Mouse (Mus musculus): ENCODE data around the gene Rnf224. TPM values are rescaled to one million over a fixed set of nuclear protein-coding genes. Genes with fewer than 3 reads are reported as not detected.

Rnf224 gene
- polyA plus RNA-seq, 1 experiment from 2014 or later = not detected

DNA sequence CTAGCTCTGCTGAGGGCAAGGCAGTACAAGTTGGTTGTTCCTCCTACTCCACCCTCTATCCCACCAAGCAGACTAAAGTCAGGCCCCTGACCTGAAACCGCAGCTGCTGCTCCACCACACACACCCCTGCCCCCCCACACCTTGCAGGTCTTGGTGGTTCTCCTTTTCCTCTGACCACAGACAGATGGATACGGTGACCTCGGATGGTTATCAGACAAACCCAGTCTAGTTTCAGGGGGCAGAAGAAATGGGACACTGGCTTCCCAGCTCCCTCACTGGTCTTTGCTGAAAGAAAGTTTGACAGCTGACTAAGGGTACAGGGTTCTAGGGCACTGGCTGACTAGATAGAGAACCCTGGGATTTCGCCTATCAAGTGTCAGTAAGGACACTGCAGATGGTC lies 3.2 kb downstream of the Rnf224 start:
- Histone ChIP-seq H3K27me3 (ENCODE audit: control insufficient read depth, insufficient read depth, low read length) (peaks cover 6% of the 10 kb centered on the region; the same call in 1 of the 2 replicates), H3K4me3 (replicated peaks; ENCODE audit: low read length) (no peak overlapping the region), H3K36me3 (replicated peaks; ENCODE audit: control insufficient read depth, insufficient read depth) (no peaks in the 10 kb centered on the region), H3K4me1 (replicated peaks; ENCODE audit: control insufficient read depth, insufficient read depth, low read length) (0 out of 2 replicates have a peak, but pooled peaks cover 3% of the 10 kb centered on the region), H3K27ac (no peak overlapping the region), H3K9me3 (ENCODE audit: control insufficient read depth, low read length) (no peaks in the 10 kb centered on the region), H3K4me2 (replicated peaks) (no peak overlapping the region), H3K9ac (no peak overlapping the region)
- DNase-seq (ENCODE audit: low spot score) (no peak), ATAC-seq (ENCODE audit: low FRiP score) (no peak)
- WGBS = 79% methylated on average over 4 of the region's 4 CpGs

DNA sequence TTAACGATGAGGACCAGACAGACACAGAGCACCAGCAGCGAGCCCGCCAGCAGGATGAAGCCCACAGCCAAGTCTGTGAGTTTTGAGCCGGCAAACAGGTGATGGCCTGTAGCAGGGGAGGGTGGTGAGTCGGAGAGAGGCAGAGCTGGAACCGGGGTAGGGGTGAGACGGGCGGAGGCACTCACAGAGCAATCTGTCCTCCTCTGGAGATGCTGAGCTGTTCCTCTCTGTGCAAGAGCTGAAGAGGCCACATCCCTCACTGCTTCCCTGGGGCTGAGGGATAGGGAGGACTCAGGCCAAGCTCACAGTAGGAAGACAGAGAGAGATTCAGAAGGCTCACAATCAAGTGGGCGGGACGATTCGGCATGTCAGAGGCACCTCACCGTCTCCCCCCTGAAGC lies 5.5 kb downstream of the Rnf224 start:
- Histone ChIP-seq H3K4me3 (replicated peaks; ENCODE audit: low read length) (no peak overlapping the region), H3K4me2 (replicated peaks) (no peak overlapping the region), H3K27me3 (ENCODE audit: control insufficient read depth, insufficient read depth, low read length) (no peaks in the 10 kb centered on the region; the same call in 1 of the 2 replicates), H3K36me3 (replicated peaks; ENCODE audit: control insufficient read depth, insufficient read depth) (no peaks in the 10 kb centered on the region), H3K9ac (no peak overlapping the region), H3K27ac (no peak overlapping the region), H3K9me3 (ENCODE audit: control insufficient read depth, low read length) (no peaks in the 10 kb centered on the region), H3K4me1 (replicated peaks; ENCODE audit: control insufficient read depth, insufficient read depth, low read length) (0 out of 2 replicates have a peak, but pooled peaks cover 3% of the 10 kb centered on the region)
- 60% methylated on average over 12 of the region's 12 CpGs for WGBS
- DNase-seq (ENCODE audit: low spot score) = no peak
- ATAC-seq (ENCODE audit: low FRiP score) = no peak

DNA sequence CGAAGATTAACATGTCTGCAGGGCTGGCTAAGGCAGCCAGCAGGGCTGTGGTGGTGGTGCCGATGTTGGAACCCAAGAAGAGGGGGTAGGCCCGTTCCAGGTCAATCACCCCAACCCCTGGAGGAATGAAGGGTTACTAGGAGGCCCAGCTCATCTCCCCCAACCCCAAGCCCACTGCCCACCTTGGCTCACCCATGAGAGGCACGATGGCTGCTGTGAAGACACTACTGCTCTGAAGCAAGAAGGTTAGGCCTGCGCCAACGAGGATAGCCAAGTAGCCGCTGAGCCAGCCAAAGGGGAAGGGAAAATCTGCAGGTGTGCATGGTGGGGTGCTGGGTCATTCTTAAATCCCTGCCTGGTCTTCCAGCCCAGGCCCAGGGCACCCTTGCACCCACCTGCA lies 6.0 kb downstream of the Rnf224 start:
- no peaks in the 10 kb centered on the region for H3K36me3 ChIP-seq (replicated peaks; ENCODE audit: control insufficient read depth, insufficient read depth)
- no peak overlapping the region for H3K9ac ChIP-seq
- WGBS = 89% methylated on average over 7 of the region's 7 CpGs
- H3K4me1 ChIP-seq (replicated peaks; ENCODE audit: control insufficient read depth, insufficient read depth, low read length) = peaks cover 7% of the 10 kb centered on the region
- H3K9me3 ChIP-seq (ENCODE audit: control insufficient read depth, low read length) = no peaks in the 10 kb centered on the region
- no peak for DNase-seq (ENCODE audit: low spot score)
- no peak overlapping the region for H3K4me3 ChIP-seq (replicated peaks; ENCODE audit: low read length)
- H3K27me3 ChIP-seq (ENCODE audit: control insufficient read depth, insufficient read depth, low read length) = no peaks in the 10 kb centered on the region
- H3K4me2 ChIP-seq (replicated peaks) = no peak overlapping the region
- H3K27ac ChIP-seq = no peak overlapping the region
- ATAC-seq (ENCODE audit: low FRiP score) = no peak

DNA sequence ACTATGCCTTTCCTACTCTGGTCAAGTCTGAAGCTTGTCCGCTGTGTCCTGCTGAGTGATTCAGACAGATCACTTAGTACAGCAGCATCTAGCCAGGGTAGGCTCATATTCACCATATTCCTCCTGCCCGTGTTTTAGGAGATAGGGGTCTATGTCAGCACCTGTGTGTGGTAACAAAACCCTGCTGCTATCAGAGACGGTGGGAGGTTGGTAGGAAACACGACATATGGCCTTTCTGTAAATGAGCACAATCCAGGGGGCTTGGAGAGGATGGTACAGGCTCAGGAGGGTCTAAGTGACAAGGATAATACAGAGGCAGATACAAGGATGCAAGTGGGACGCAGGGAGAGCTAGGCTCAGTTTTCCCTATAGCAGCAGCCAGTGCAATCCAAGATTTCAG lies 7.0 kb downstream of the Rnf224 start:
- H3K4me2 ChIP-seq (replicated peaks) = no peak overlapping the region
- H3K36me3 ChIP-seq (replicated peaks; ENCODE audit: control insufficient read depth, insufficient read depth) = no peaks in the 10 kb centered on the region
- no peaks in the 10 kb centered on the region for H3K9me3 ChIP-seq (ENCODE audit: control insufficient read depth, low read length)
- H3K27ac ChIP-seq = no peak overlapping the region
- H3K4me1 ChIP-seq (replicated peaks; ENCODE audit: control insufficient read depth, insufficient read depth, low read length) = peaks cover 10% of the 10 kb centered on the region
- no peak overlapping the region for H3K4me3 ChIP-seq (replicated peaks; ENCODE audit: low read length)
- no peak for DNase-seq (ENCODE audit: low spot score)
- ATAC-seq (ENCODE audit: low FRiP score) = no peak
- no peak overlapping the region for H3K9ac ChIP-seq
- 83% methylated on average over 5 of the region's 5 CpGs for whole genome bisulfite sequencing
- no peaks in the 10 kb centered on the region for H3K27me3 ChIP-seq (ENCODE audit: control insufficient read depth, insufficient read depth, low read length)

DNA sequence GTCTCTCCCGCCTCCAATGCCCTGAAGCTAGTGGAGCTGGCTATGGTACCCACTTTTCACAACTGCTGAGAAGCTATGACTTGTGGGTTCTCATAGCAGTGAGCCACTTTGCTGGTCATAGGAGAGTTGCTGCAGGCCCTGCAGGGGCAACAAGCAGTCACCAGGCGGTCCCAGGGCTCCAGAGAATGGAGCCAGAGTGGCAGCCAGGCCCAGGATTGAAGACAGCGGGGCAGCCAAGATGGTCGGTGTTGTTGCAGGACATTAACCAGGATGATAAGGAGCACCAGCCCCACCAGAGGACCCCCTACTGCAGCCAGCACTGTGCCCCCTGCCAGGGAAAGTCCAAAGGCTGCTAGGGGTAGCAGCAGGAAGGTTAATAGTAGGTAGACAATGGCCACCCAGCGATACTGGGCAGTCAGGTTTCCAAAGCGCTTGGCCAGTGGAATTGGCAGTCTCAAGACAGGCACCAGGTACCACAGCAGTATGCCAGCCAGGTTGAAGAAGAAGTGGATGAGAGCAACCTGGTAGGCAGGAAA lies 7.5 kb downstream of the Rnf224 start:
- Histone ChIP-seq H3K36me3 (replicated peaks; ENCODE audit: control insufficient read depth, insufficient read depth) (no peaks in the 10 kb centered on the region), H3K27me3 (ENCODE audit: control insufficient read depth, insufficient read depth, low read length) (no peaks in the 10 kb centered on the region), H3K9ac (no peak overlapping the region), H3K9me3 (ENCODE audit: control insufficient read depth, low read length) (no peaks in the 10 kb centered on the region), H3K27ac (no peak overlapping the region), H3K4me2 (replicated peaks) (peak overlapping the region; percentile 36; the same call in 1 of the 2 replicates), H3K4me3 (replicated peaks; ENCODE audit: low read length) (no peak overlapping the region), H3K4me1 (replicated peaks; ENCODE audit: control insufficient read depth, insufficient read depth, low read length) (peaks cover 10% of the 10 kb centered on the region)
- 72% methylated on average over 6 of the region's 6 CpGs for WGBS
- ATAC-seq (ENCODE audit: low FRiP score) (no peak), DNase-seq (ENCODE audit: low spot score) (no peak)

DNA sequence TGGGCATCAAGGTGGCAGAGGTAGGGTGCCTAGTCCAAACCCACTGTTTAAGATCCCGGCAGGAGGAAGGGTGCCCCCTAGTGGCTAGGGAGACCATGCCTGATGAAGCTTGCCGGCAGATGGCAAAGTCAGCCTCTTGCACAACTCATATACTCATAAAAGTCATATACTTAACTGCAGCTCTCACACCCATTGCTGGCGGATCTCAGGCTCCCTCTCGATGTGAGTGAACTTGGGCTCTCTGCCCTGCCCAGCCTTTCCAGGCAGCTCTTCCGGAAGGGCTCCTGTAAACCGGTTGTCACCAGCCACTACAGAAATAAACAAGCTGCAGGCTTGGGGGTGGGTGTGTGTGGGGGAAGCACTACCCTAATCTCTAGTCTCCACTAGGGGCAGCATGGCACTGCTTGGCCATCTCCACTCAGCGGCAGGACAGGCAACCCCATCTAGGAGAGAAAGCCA lies 8.1 kb downstream of the Rnf224 start:
- WGBS = 2% methylated on average over 7 of the region's 7 CpGs
- Histone ChIP-seq H3K27me3 (ENCODE audit: control insufficient read depth, insufficient read depth, low read length) (no peaks in the 10 kb centered on the region), H3K9me3 (ENCODE audit: control insufficient read depth, low read length) (no peaks in the 10 kb centered on the region), H3K4me1 (replicated peaks; ENCODE audit: control insufficient read depth, insufficient read depth, low read length) (peaks cover 15% of the 10 kb centered on the region), H3K4me3 (replicated peaks; ENCODE audit: low read length) (0 out of 2 replicates have a peak overlapping the region, but pooled peaks have one; percentile 2), H3K9ac (no peak overlapping the region), H3K36me3 (replicated peaks; ENCODE audit: control insufficient read depth, insufficient read depth) (no peaks in the 10 kb centered on the region), H3K4me2 (replicated peaks) (peak overlapping the region; percentile 36), H3K27ac (peak overlapping the region; percentile 28; the same call in 1 of the 2 replicates)
- no peak for ATAC-seq (ENCODE audit: low FRiP score)
- DNase-seq (ENCODE audit: low spot score) = peak; percentile 80

DNA sequence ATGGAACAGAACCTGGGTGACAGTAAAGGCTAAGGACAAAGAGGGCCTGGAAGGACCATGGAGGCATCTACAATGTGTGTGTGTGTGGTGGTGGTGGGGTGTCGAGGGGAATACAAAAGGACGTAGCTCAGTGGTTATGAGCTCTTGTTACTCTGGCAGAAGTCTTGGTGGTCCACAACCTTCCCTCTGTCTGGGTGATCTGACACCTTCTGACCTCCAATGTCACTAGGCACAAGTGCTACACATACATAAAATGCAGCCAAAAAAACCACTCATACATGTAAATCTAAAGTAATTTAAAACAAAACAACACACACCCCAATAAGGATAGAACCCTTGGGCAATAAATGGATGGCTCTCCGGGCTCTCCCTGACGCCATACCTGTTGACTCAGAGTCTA lies 9.2 kb downstream of the Rnf224 start:
- peaks cover 18% of the 10 kb centered on the region for H3K4me1 ChIP-seq (replicated peaks; ENCODE audit: control insufficient read depth, insufficient read depth, low read length)
- no peaks in the 10 kb centered on the region for H3K9me3 ChIP-seq (ENCODE audit: control insufficient read depth, low read length)
- no peak overlapping the region for H3K27ac ChIP-seq
- H3K9ac ChIP-seq = no peak overlapping the region
- no peak for DNase-seq (ENCODE audit: low spot score)
- no peaks in the 10 kb centered on the region for H3K27me3 ChIP-seq (ENCODE audit: control insufficient read depth, insufficient read depth, low read length)
- WGBS = 86% methylated on average over 4 of the region's 4 CpGs
- no peaks in the 10 kb centered on the region for H3K36me3 ChIP-seq (replicated peaks; ENCODE audit: control insufficient read depth, insufficient read depth)
- H3K4me3 ChIP-seq (replicated peaks; ENCODE audit: low read length) = no peak overlapping the region
- no peak for ATAC-seq (ENCODE audit: low FRiP score)
- no peak overlapping the region for H3K4me2 ChIP-seq (replicated peaks)

DNA sequence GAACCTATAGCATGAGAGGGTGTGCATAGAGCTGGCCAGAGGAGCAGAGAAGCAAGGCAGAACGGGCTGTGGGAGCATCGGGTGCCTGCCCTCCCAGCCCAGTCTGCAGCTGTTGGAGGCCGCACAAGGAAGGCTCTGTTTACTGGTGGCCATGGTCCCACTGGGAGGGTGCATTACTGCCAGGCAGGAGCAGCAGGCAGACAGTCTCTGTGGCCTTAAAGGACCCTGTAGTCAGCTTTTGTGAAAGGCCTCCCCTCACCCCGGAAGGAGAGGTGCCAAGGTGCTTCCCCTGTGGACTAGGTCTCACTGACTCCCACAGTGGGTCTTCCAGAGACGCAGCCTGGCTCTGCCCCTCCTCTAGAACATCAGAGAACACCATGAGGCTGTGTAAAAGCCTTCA lies 9.7 kb downstream of the Rnf224 start:
- H3K4me1 ChIP-seq (replicated peaks; ENCODE audit: control insufficient read depth, insufficient read depth, low read length) = peaks cover 18% of the 10 kb centered on the region
- no peaks in the 10 kb centered on the region for H3K27me3 ChIP-seq (ENCODE audit: control insufficient read depth, insufficient read depth, low read length)
- H3K4me2 ChIP-seq (replicated peaks) = no peak overlapping the region
- DNase-seq (ENCODE audit: low spot score) (no peak), ATAC-seq (ENCODE audit: low FRiP score) (no peak)
- no peak overlapping the region for H3K27ac ChIP-seq
- peaks cover 4% of the 10 kb centered on the region for H3K36me3 ChIP-seq (replicated peaks; ENCODE audit: control insufficient read depth, insufficient read depth)
- H3K9ac ChIP-seq = no peak overlapping the region
- H3K9me3 ChIP-seq (ENCODE audit: control insufficient read depth, low read length) = no peaks in the 10 kb centered on the region
- no peak overlapping the region for H3K4me3 ChIP-seq (replicated peaks; ENCODE audit: low read length)
- WGBS = 84% methylated on average over 4 of the region's 5 CpGs

DNA sequence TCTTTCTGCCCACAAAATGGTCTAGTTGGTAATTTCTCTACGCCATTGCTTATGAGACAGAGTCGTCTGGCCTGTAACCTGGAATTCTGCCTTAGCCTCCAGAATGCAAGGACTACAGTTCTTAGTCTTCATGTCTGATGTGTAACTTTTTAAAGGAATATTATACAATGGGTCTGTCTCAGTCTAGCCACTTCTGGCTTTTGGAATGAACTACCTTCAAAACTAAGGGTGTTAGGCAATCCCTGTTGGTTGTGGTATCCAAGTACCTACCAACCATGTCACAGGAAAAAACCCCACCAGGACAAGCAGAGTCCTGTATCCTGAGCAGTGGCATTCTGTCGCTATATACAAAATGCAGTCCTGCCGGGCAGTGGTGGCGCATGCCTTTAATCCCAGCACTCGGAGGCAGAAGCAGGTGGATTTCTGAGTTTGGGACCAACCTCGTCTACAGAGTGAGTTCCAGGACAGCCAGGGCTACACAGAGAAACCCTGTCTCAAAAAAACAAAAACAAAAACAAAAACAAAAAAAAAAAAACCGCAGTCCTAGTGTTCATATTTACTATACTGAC lies 10.7 kb downstream of the Rnf224 start:
- peak overlapping the region; percentile 89; the same call in 1 of the 2 replicates for H3K4me3 ChIP-seq (replicated peaks; ENCODE audit: low read length)

More for the DNA sequence above, 10.7 kb downstream of the Rnf224 start:
- H3K4me2 ChIP-seq (replicated peaks) = peak overlapping the region; percentile 55
- peak overlapping the region; percentile 66; the same call in 1 of the 2 replicates for H3K9ac ChIP-seq
- H3K9me3 ChIP-seq (ENCODE audit: control insufficient read depth, low read length) = no peaks in the 10 kb centered on the region
- 75% methylated on average over 8 of the region's 8 CpGs for WGBS
- H3K27me3 ChIP-seq (ENCODE audit: control insufficient read depth, insufficient read depth, low read length) = no peaks in the 10 kb centered on the region
- peaks cover 18% of the 10 kb centered on the region for H3K4me1 ChIP-seq (replicated peaks; ENCODE audit: control insufficient read depth, insufficient read depth, low read length)
- peak overlapping the region; percentile 95 for H3K27ac ChIP-seq
- H3K36me3 ChIP-seq (replicated peaks; ENCODE audit: control insufficient read depth, insufficient read depth) = peaks cover 9% of the 10 kb centered on the region
- ATAC-seq (ENCODE audit: low FRiP score) = no peak
- no peak for DNase-seq (ENCODE audit: low spot score)

All from hindbrain, embryonic 14.5 days (tissue).